Mouse (Mus musculus): ENCODE measurements at regions not wholly inside any gene's neighbourhood (a gene's known extent, or its start where the extent isn't known, plus 50 kb on each side); places are given as distances from the start of the nearest gene placed in this dataset.
"Not testable (repeated sequence)": the region's sequence is repeated elsewhere in the genome, so short reads cannot be mapped to it uniquely, and the experiment has no call there.

- not testable (repeated sequence) for DNase-seq
These were observed 250.2 kb upstream of the Tgfbr2 start for GRCm38 (mm10) chr9:116425400-116425799.

GRCm38 (mm10) chr9:116415021-116415420 is 239.9 kb upstream of the Tgfbr2 start:
- no peak for DNase-seq

DNA sequence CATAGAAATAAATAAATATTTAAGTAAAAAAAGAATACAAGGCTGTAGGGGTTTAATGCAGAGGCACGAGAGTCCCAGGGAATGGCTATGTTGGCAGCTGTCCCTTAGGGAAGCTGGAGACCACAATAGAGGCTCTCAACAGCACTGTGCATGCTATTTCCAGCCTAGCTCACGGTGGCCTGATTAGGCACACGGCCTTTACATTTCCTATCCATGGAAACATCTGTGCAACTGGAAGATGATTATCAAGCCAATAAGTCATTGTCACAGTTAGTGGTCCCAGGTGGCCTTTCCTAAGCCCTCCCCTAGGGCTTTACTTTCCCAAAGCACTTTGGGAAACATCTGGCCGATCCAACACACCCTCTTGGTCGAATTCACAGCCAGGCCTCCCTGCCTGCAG is 235.9 kb upstream of the Tgfbr2 start:
- DNase-seq, result no peak

GRCm38 (mm10) chr9:116410461-116410860 is 235.3 kb upstream of the Tgfbr2 start:
- no peak for DNase-seq

GRCm38 (mm10) chr9:116408116-116408515 is 233.0 kb upstream of the Tgfbr2 start:
- no peak for DNase-seq

GRCm38 (mm10) chr9:116405051-116405450 is 229.9 kb upstream of the Tgfbr2 start:
- no peak for DNase-seq

DNA sequence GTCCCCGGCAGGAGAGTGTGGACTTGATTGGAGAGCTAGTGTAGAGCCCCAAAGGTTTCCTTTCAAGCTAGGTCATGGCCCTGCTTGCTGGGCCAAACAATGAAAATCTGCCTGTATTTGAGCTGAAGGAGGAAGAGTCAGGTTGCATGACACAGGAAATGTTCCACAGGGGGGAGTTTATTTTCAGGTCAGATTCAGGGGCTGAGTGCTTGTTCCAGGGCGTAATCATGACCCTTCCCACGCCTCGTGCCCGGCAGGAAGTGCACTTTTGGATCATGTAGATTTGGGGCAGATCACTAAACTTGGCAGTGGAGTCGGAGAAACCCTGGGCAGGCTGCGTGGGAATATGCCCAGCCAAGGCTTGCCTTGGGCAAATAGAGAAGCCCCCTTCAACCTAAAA is 226.7 kb upstream of the Tgfbr2 start:
- no peak for DNase-seq

DNA sequence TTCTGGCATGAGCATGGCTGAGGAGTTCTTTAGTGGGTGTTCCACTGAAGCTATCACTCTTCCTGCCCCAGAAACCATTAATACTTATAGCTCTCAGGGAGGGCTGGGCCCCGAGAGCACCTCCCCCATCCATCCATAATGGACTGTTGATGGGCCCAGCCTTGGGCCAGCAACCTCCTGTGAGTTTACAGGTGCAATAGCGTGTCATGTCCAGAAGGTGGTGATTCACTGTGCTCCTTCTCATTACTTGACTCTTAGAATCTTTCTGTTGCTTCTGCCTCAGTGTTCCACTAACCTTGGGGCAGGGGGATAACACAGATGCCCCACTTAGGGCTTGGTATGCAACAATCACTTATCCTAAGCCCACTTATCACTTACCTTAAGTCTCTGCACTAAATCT is 225.1 kb upstream of the Tgfbr2 start:
- no peak for DNase-seq

DNA sequence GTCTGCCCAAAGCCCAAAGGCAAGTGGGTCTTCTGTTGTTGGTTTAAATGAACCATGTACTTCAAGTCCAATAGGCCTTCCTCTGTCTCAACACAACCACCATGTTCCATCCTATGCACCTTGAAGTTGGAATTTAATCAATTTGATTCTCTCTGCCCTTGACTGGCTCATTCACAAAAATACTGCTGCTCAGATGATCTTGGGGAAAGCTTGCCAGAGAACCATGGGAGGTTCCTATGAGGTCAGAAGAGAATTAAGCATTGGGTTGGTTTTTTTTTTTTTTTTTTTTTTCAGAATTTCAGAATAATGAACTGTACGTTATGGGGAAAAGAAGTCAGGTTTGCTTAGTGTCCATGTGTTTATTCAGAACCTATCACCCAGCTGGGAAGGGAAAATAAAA is 224.1 kb upstream of the Tgfbr2 start:
- DNase-seq, result no peak

- DNase-seq, result no peak
These were observed 217.1 kb upstream of the Tgfbr2 start for GRCm38 (mm10) chr9:116392258-116392657.

DNA sequence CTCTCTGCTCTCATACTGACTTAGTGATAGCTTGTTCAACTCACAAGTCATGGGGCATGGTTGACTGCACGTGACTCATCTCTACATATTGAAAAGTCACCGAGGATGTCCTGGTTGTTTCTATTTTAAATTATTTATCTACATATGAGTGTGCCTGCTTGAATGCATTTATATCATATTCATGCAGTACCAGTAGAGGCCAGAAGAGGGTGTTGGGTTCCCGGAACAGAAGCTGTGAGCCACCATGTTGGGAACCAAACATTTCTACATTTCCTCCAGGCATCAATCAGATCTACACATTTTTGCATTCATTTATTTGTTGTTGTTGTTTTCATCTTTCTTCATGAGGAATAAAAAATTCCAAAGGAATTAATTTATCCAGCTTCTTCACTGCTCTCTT is 214.6 kb upstream of the Tgfbr2 start:
- no peak for DNase-seq

DNA sequence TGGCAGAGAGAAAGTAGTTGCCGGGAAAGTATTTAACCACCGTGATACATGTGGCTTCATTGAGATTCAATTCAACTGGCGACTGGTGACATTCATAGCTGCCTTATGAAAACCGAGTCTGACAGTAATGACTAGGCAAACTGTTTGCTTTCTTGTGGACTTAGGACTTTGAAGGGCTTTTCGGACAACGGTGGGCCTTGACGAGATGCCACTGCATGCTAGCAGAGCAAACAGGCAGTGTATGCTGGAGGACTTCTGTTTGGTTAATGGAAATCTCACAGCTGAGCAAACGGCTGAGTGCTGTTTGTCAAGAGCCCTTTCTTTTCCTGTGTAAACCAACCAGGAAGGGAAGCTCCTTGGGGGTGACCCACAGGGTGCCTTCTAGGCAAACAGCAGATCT is 213.7 kb upstream of the Tgfbr2 start:
- no peak for DNase-seq

DNA sequence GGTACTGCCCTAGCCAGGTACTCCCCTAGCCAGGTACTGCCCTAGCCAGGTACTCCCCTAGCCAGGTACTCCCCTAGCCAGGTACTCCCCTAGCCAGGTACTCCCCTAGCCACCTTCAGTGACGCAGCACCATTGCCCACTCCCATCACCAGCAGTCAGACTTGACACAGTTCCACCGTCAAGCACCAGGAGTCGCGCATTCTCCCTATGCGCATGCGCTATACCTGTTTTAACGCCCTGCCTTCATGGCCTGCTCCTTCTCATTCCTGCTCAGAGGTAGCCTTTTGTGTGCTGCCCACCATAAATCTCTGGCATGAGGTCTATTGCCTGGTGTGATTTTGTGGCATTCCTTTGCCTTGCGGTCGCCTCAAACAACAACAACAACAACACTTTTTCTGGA is 212.9 kb upstream of the Tgfbr2 start:
- no peak for DNase-seq

- DNase-seq, result peak; percentile 91
These were observed 209.3 kb upstream of the Tgfbr2 start for GRCm38 (mm10) chr9:116384176-116385076.

DNA sequence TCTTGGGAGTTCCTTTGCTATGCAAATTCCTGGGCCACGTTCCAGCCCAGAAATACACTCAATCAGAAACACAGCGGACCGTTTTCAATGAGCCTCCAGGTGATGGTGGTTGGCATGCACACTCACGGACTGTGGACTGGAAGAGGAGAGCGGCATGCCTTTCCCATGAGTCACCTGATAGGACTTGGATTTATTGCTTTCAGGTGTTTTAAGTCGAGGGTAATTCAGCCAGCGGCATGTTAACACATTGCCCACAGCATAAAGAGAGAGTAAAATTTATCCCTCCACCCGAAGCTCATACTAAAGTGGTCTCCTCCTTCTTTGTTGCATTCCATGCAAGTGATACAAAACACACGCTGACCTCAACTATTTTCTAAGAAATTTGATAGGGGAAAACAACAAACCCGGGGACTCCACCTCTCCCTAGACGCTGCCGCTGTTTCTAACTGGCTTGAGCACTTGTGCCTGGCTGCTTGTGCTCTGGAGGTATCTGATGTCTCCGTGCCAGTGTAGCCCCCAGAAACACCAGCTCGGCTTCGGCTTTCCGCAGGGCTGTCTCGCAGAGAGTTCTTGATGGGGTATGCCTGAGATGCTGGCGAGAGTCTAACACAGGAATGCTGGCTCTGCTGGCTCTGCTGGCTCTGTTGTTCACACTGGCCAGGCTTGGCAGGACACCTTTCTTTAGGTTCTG is 208.4 kb upstream of the Tgfbr2 start:
- DNase-seq, result peak; percentile 60

GRCm38 (mm10) chr9:116377706-116378105 is 202.5 kb upstream of the Tgfbr2 start:
- DNase-seq, result no peak

GRCm38 (mm10) chr9:116375658-116376357 is 200.6 kb upstream of the Tgfbr2 start:
- DNase-seq, result peak; percentile 81

GRCm38 (mm10) chr9:116374343-116374742 is 199.2 kb upstream of the Tgfbr2 start:
- DNase-seq, result no peak

DNA sequence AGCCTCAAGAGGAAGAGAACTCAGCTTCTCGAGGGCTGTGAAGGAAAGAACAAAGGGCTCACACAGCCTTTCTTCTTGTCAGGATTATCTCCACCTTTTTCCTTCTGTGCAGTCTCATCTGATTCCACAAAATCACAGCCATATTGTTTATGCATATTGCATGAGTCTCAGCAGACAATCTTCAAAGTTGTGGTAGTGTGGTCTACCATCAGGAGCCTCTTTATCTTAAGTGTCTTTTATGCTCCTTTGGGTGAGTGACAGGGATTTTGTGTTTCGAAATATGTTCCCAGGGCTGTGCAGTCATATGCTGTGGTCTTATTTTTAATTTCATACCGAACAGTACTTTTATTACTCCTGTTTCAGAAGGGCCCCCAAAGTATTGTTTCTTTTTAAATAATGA is 198.2 kb upstream of the Tgfbr2 start:
- no peak for DNase-seq

- DNase-seq, result no peak
These were observed 194.0 kb upstream of the Tgfbr2 start for GRCm38 (mm10) chr9:116369059-116369718.

- DNase-seq, result no peak
These were observed 191.6 kb upstream of the Tgfbr2 start for GRCm38 (mm10) chr9:116366713-116367112.

DNA sequence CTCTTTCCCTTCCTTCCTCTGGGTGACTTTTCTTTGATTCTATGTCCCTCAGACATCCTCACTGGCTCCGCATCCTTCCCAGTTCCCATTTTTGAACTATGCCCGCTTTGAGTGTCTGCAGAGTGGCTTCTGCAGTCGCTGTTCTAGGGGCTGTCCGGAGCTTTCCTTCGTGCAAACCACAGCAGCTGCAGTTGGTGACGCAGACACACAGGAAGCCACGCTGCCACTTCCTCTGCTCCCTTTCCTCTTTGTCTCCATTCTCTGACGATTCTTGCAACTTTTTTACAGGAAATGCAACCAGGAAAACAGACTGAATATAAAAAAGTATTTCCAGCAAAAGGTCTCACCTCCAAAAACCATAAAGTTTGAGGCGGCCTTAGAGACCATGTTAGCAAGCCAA is 191.0 kb upstream of the Tgfbr2 start:
- peak; percentile 29 for DNase-seq

DNA sequence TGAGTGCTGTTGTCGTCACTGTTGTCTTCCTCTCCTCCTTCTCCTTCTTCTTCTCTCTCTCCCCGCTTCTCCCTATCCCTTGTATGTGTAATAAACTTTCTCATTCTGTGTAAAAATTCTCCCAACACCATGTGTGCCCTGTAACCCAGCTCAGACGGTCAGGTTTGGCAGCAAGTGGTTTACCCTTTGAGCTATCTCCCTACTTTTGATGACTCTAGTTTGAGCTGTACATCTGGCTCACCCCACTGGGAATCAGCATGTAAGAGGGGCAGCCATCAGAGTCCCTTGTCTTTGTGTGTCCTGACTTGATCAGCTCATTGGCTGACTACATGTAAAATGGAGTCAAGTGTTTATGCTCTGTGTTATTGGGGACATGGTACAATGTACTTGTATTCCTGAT is 190.5 kb upstream of the Tgfbr2 start:
- no peak for DNase-seq

Measured in lung, postnatal 14 days (tissue).